Mouse (Mus musculus) olfactory bulb, adult 2 months (tissue): ENCODE data around the gene Trim14. TPM values are rescaled to one million over a fixed set of nuclear protein-coding genes. Genes with fewer than 3 reads are reported as not detected.
A peak's percentile ranks its signal among the peaks of the same experiment; 100 is the strongest.

Source experiments
- H3K27ac ChIP-seq: fragments of 200-500 bp; 2 replicates; pipeline ENCODE4 v1.5.1; 2012; ENCODE audit warnings: low read depth, low read length; ENCODE audit not compliant: insufficient read depth
- H3K4me1 ChIP-seq: fragments of 200-500 bp; 2 replicates; pipeline ENCODE4 v1.6.1; 2012; ENCODE audit warnings: low read length; ENCODE audit not compliant: control insufficient read depth, insufficient read depth
- H3K4me3 ChIP-seq: fragments of 200-500 bp; 2 replicates; pipeline ENCODE4 v1.5.1; 2012; ENCODE audit warnings: mild to moderate bottlenecking, low read depth, low read length, moderate library complexity; ENCODE audit not compliant: insufficient read depth
- CTCF ChIP-seq: fragments of 200-500 bp; IDR thresholded peaks from 2 replicates; pipeline ENCODE4 v1.5.1; 2012; ENCODE audit warnings: low read depth, mild to moderate bottlenecking, low read length, moderate library complexity; ENCODE audit not compliant: insufficient read depth
- POLR2A ChIP-seq: fragments of 200-500 bp; IDR thresholded peaks from 2 replicates; pipeline ENCODE4 v1.6.1; 2012; ENCODE audit warnings: mild to moderate bottlenecking, low read depth, low read length, moderate library complexity; ENCODE audit not compliant: insufficient read depth
- WGBS: fragments of 180-500 bp; shearing (Covaris S2); methylation state at CpG from one replicate; pipeline ENCODE4 v1.1.7; 2018; 5-methylcytosine and 5-hydroxymethylcytosine counted together
- polyA plus RNA-seq: library from polyadenylated mRNA; stranded (reverse); fragments of >200 nt; gene quantifications from 2 replicates; pipeline ENCODE4 v1.2.4, GENCODE M21; 2012; ENCODE audit warnings: low replicate concordance; ENCODE audit not compliant: missing spikeins, insufficient read depth, insufficient read length

The Trim14 gene
- polyA plus RNA-seq, 1 experiment: not detected

- Histone ChIP-seq H3K4me1 (no peaks in the 10 kb centered on the region), H3K4me3 (no peak overlapping the region), H3K27ac (no peak overlapping the region)
- 53% methylated on average over 4 of the region's 4 CpGs for WGBS
- TF ChIP-seq CTCF (peak; percentile 32; the same call in 1 of the 2 replicates), POLR2A (no peak)
Measured at GRCm38 (mm10) chr4:46497286-46497892, 38.6 kb downstream of the Trim14 start.

- TF ChIP-seq POLR2A (no peak), CTCF (no peak)
- WGBS: 92% methylated on average over 12 of the region's 12 CpGs
- Histone ChIP-seq H3K4me1 (no peaks in the 10 kb centered on the region), H3K4me3 (no peak overlapping the region), H3K27ac (no peak overlapping the region)
Measured at GRCm38 (mm10) chr4:46495543-46495942, 40.4 kb downstream of the Trim14 start.

GRCm38 (mm10) chr4:46493071-46493470 lies 42.9 kb downstream of the Trim14 start:
- TF ChIP-seq POLR2A (no peak), CTCF (no peak)
- Histone ChIP-seq H3K4me3 (no peak overlapping the region), H3K4me1 (no peaks in the 10 kb centered on the region), H3K27ac (no peak overlapping the region)
- WGBS: 99% methylated on average over 6 of the region's 6 CpGs

- H3K27ac ChIP-seq: no peak within 1 kb of the TSS
- under 1% methylated on average over 58 of the region's 58 CpGs for WGBS
Measured at GRCm38 (mm10) chr4:46489028-46489925, 46.7 kb downstream of the Trim14 start, which contains the start of gene Nans. TSS of gene Nans (plus strand) at chr4:46489248.

GRCm38 (mm10) chr4:46487348-46487747 lies 48.6 kb downstream of the Trim14 start:
- WGBS: 87% methylated on average over 5 of the region's 5 CpGs
- no peak for TF ChIP-seq POLR2A
- TF ChIP-seq CTCF: no peak
- H3K27ac ChIP-seq: no peak overlapping the region
- no peak overlapping the region for H3K4me3 ChIP-seq
- H3K4me1 ChIP-seq: no peaks in the 10 kb centered on the region

More at GRCm38 (mm10) chr4:46489028-46489925, 46.7 kb downstream of the Trim14 start, which contains the start of gene Nans:
- Histone ChIP-seq H3K4me1 (no peaks in the 10 kb centered on the region), H3K4me3 (peak within 1 kb of the TSS; percentile 78)
- TF ChIP-seq POLR2A: peak; percentile 46; the same call in 1 of the 2 replicates
- no peak for TF ChIP-seq CTCF

GRCm38 (mm10) chr4:46485696-46486417 lies 50.1 kb downstream of the Trim14 start:
- H3K4me3 ChIP-seq: no peak overlapping the region
- no peaks in the 10 kb centered on the region for H3K4me1 ChIP-seq
- 58% methylated on average over 14 of the region's 14 CpGs for WGBS
- no peak overlapping the region for H3K27ac ChIP-seq
- TF ChIP-seq POLR2A (no peak), CTCF (no peak)

- 94% methylated on average over 2 of the region's 2 CpGs for WGBS
- Histone ChIP-seq H3K4me1 (no peaks in the 10 kb centered on the region), H3K27ac (no peak overlapping the region), H3K4me3 (no peak overlapping the region)
- TF ChIP-seq POLR2A: no peak
- TF ChIP-seq CTCF: no peak
Measured at GRCm38 (mm10) chr4:46479081-46479480, 56.9 kb downstream of the Trim14 start.

- Histone ChIP-seq H3K4me1 (no peaks in the 10 kb centered on the region), H3K27ac (no peak overlapping the region), H3K4me3 (no peak overlapping the region)
- 91% methylated on average over 5 of the region's 5 CpGs for WGBS
- TF ChIP-seq POLR2A (no peak), CTCF (no peak)
Measured at GRCm38 (mm10) chr4:46475101-46475500, 60.8 kb downstream of the Trim14 start.
